Mouse (Mus musculus): ENCODE results near the gene Nr1h4. TPM values are rescaled to one million over a fixed set of nuclear protein-coding genes. Genes with fewer than 3 reads are reported as not detected.
"Not testable (repeated sequence)": the region's sequence is repeated elsewhere in the genome, so short reads cannot be mapped to it uniquely, and the experiment has no call there.

Nr1h4 gene
- polyA plus RNA-seq, 1 experiment from 2014 or later = 1.2 TPM

DNA sequence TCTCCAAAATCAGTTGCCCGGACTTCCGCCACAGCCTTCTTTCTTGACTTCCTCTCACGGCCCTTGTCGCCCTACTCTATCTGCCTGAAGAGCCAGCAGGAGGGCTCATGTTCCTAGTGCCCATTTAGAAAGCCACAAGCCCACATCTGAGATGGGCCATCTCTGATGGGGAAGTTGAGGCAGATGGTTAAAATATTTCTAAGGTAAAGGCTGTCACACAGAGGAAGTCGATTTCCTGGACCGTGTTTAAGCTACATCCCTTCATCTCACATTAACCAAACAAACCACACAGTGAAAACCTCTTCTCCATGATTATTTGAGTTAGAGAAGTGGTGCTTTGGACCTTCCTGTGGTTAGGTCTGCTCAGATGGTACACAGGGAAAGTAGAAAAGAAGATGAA is 28.7 kb upstream of the Nr1h4 start:
- Histone ChIP-seq H3K4me1 (ENCODE audit: control insufficient read depth in 2 of 2, insufficient read depth in 2 of 2, low read length in 2 of 2) (no peaks in the 10 kb centered on the region), H3K9ac (ENCODE audit: low read length) (no peak overlapping the region), H3K9me3 (ENCODE audit: control insufficient read depth, low read length) (no peaks in the 10 kb centered on the region), H3K36me3 (ENCODE audit: control insufficient read depth, insufficient read depth, low read length) (no peaks in the 10 kb centered on the region), H3K27ac (replicated peaks in 1 of 2; ENCODE audit: control insufficient read depth in 1 of 2, insufficient read depth in 1 of 2, low read depth in 2 of 2, low read length in 2 of 2) (no peak overlapping the region), H3K4me2 (ENCODE audit: low read length) (no peak overlapping the region), H3K27me3 (ENCODE audit: control insufficient read depth, insufficient read depth, low read length) (no peaks in the 10 kb centered on the region), H3K4me3 (ENCODE audit: control insufficient read depth in 1 of 2, insufficient read depth in 1 of 2, low read depth in 1 of 2, low read length in 2 of 2) (no peak overlapping the region)
- no peak for ATAC-seq (ENCODE audit: insufficient number of reproducible peaks, insufficient read depth, low FRiP score, low read depth)
- WGBS = 79% methylated on average over 6 of the region's 6 CpGs

DNA sequence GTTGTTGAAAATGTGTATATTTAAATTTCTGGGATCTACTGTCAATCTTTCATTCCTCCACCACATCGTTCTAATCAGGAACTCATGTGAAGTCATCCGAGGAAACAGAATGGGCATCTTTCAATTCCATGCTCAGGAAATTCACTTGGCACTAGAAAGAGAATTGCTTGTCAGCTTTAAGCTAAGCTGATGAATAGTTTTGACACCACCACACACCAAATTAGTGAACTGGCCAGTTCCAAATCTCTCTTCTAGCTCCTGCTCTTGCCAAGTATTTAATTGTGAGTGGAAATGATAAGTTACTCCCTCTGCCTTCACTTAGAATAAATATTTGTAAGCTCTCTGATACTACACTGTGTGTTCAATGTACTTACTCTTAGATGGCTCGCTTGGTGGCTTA is 26.0 kb upstream of the Nr1h4 start:
- Histone ChIP-seq H3K36me3 (ENCODE audit: control insufficient read depth, insufficient read depth, low read length) (no peaks in the 10 kb centered on the region), H3K4me1 (ENCODE audit: control insufficient read depth in 2 of 2, insufficient read depth in 2 of 2, low read length in 2 of 2) (no peaks in the 10 kb centered on the region), H3K9me3 (ENCODE audit: control insufficient read depth, low read length) (no peaks in the 10 kb centered on the region), H3K4me2 (ENCODE audit: low read length) (no peak overlapping the region), H3K27me3 (ENCODE audit: control insufficient read depth, insufficient read depth, low read length) (no peaks in the 10 kb centered on the region), H3K27ac (replicated peaks in 1 of 2; ENCODE audit: control insufficient read depth in 1 of 2, insufficient read depth in 1 of 2, low read depth in 2 of 2, low read length in 2 of 2) (no peak overlapping the region), H3K9ac (ENCODE audit: low read length) (no peak overlapping the region), H3K4me3 (ENCODE audit: control insufficient read depth in 1 of 2, insufficient read depth in 1 of 2, low read depth in 1 of 2, low read length in 2 of 2) (no peak overlapping the region)
- no peak for ATAC-seq (ENCODE audit: insufficient number of reproducible peaks, insufficient read depth, low FRiP score, low read depth)
- 64% methylated on average over 3 of the region's 3 CpGs for WGBS

DNA sequence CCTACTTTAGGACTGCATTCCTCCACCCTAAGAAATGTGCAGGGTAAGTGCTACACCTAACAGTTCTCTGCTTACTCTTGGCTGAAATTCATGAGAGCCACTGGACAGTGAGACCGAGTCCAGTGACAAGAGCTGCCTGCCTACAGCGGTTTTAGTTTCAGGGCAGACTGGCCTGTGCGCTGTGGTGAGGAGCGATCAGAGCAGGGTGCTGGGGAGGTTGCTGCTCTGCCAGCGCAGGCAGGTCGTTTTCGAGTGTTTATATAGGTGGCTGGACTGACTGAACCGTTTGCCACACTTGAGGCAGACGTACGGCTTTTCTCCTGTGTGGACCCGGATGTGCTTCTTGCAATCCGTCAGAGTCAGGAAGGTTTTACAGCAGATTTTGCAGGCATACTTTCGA is 21.5 kb upstream of the Nr1h4 start:
- ATAC-seq (ENCODE audit: insufficient number of reproducible peaks, insufficient read depth, low FRiP score, low read depth); H3K9ac ChIP-seq (ENCODE audit: low read length); H3K4me2 ChIP-seq (ENCODE audit: low read length); H3K9me3 ChIP-seq (ENCODE audit: control insufficient read depth, low read length); H3K36me3 ChIP-seq (ENCODE audit: control insufficient read depth, insufficient read depth, low read length); H3K27me3 ChIP-seq (ENCODE audit: control insufficient read depth, insufficient read depth, low read length); H3K4me1 ChIP-seq (ENCODE audit: control insufficient read depth in 2 of 2, insufficient read depth in 2 of 2, low read length in 2 of 2); H3K27ac ChIP-seq (replicated peaks in 1 of 2; ENCODE audit: control insufficient read depth in 1 of 2, insufficient read depth in 1 of 2, low read depth in 2 of 2, low read length in 2 of 2); H3K4me3 ChIP-seq (ENCODE audit: control insufficient read depth in 1 of 2, insufficient read depth in 1 of 2, low read depth in 1 of 2, low read length in 2 of 2): not testable (repeated sequence)
- 79% methylated on average over 12 of the region's 13 CpGs for WGBS

DNA sequence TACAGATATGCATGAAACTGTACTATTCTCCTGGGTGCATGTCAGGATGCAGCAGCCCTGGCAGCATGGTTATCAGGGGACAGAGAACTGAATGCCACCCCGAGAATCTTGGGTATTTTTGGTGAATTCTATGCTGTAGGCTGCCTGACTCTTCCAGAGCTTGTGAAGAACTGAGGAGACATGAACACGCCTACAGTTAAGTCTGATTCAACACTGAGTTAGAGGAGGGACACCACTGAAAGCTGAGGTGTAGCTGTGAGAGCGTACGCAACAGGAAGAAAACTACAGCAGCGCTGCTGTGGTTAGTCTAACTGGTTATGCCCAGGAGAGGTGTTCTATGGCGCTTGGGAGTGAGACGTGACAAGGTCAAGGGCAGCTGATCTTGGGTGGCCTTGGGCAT is 20.5 kb upstream of the Nr1h4 start:
- not testable (repeated sequence) for H3K4me3 ChIP-seq (ENCODE audit: control insufficient read depth in 1 of 2, insufficient read depth in 1 of 2, low read depth in 1 of 2, low read length in 2 of 2); H3K27me3 ChIP-seq (ENCODE audit: control insufficient read depth, insufficient read depth, low read length); H3K9me3 ChIP-seq (ENCODE audit: control insufficient read depth, low read length); H3K4me1 ChIP-seq (ENCODE audit: control insufficient read depth in 2 of 2, insufficient read depth in 2 of 2, low read length in 2 of 2); ATAC-seq (ENCODE audit: insufficient number of reproducible peaks, insufficient read depth, low FRiP score, low read depth); H3K36me3 ChIP-seq (ENCODE audit: control insufficient read depth, insufficient read depth, low read length); H3K4me2 ChIP-seq (ENCODE audit: low read length); H3K27ac ChIP-seq (replicated peaks in 1 of 2; ENCODE audit: control insufficient read depth in 1 of 2, insufficient read depth in 1 of 2, low read depth in 2 of 2, low read length in 2 of 2); H3K9ac ChIP-seq (ENCODE audit: low read length)
- 84% methylated on average over 7 of the region's 7 CpGs for WGBS

DNA sequence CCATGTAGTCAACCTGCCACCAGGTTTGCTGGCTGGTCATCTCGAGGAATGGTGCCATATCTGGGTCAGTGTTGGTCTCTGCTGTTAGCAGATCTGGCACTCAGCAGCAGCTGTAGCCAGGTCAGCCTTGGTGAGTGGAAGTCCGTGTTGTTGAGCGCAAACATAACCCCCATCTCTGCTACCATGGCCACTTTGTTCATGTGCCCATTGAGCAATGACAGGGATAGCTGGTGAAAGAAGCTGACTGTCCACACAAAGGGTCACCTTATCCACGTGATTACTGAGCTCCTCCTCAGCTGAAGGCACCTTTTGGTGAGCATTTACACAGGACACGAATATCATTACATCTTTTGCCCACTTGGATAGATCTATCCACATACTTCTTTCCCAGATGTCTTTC is 19.6 kb upstream of the Nr1h4 start:
- Histone ChIP-seq H3K9ac (ENCODE audit: low read length) (no peak overlapping the region), H3K27me3 (ENCODE audit: control insufficient read depth, insufficient read depth, low read length) (no peaks in the 10 kb centered on the region), H3K27ac (replicated peaks in 1 of 2; ENCODE audit: control insufficient read depth in 1 of 2, insufficient read depth in 1 of 2, low read depth in 2 of 2, low read length in 2 of 2) (no peak overlapping the region), H3K4me2 (ENCODE audit: low read length) (no peak overlapping the region), H3K9me3 (ENCODE audit: control insufficient read depth, low read length) (no peaks in the 10 kb centered on the region), H3K4me1 (ENCODE audit: control insufficient read depth in 2 of 2, insufficient read depth in 2 of 2, low read length in 2 of 2) (no peaks in the 10 kb centered on the region), H3K36me3 (ENCODE audit: control insufficient read depth, insufficient read depth, low read length) (no peaks in the 10 kb centered on the region), H3K4me3 (ENCODE audit: control insufficient read depth in 1 of 2, insufficient read depth in 1 of 2, low read depth in 1 of 2, low read length in 2 of 2) (no peak overlapping the region)
- 77% methylated on average over 5 of the region's 5 CpGs for WGBS
- no peak for ATAC-seq (ENCODE audit: insufficient number of reproducible peaks, insufficient read depth, low FRiP score, low read depth)

DNA sequence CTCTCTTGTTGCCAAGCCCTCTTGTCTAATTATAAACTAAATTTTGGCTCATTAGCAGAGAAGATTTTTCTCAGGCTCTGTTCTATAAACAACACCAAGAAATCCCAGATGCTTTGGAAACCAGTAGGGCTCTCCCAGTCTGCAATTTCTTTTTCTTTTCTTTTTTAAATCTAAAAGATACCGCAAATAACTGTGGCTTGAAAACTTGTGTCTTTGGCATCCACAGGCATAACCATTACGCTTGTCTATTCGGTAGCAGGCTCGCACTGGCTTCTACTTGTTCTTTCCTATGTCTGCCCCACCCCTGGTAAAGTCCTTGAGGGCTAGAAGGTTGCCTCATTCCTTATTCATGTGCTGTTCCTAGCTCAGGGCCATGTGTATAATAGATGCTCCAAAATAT is 18.3 kb upstream of the Nr1h4 start:
- H3K4me1 ChIP-seq (ENCODE audit: control insufficient read depth in 2 of 2, insufficient read depth in 2 of 2, low read length in 2 of 2) = peaks cover 0 to 1% of the 10 kb centered on the region in 2 experiments; a peak in 1 of 4 replicates
- no peak overlapping the region for H3K4me3 ChIP-seq (ENCODE audit: control insufficient read depth in 1 of 2, insufficient read depth in 1 of 2, low read depth in 1 of 2, low read length in 2 of 2)
- no peak for ATAC-seq (ENCODE audit: insufficient number of reproducible peaks, insufficient read depth, low FRiP score, low read depth)
- no peak overlapping the region for H3K9ac ChIP-seq (ENCODE audit: low read length)
- 91% methylated on average over 4 of the region's 4 CpGs for WGBS
- H3K9me3 ChIP-seq (ENCODE audit: control insufficient read depth, low read length) = no peaks in the 10 kb centered on the region
- H3K27ac ChIP-seq (replicated peaks in 1 of 2; ENCODE audit: control insufficient read depth in 1 of 2, insufficient read depth in 1 of 2, low read depth in 2 of 2, low read length in 2 of 2) = no peak overlapping the region
- no peaks in the 10 kb centered on the region for H3K27me3 ChIP-seq (ENCODE audit: control insufficient read depth, insufficient read depth, low read length)
- no peaks in the 10 kb centered on the region for H3K36me3 ChIP-seq (ENCODE audit: control insufficient read depth, insufficient read depth, low read length)
- no peak overlapping the region for H3K4me2 ChIP-seq (ENCODE audit: low read length)

DNA sequence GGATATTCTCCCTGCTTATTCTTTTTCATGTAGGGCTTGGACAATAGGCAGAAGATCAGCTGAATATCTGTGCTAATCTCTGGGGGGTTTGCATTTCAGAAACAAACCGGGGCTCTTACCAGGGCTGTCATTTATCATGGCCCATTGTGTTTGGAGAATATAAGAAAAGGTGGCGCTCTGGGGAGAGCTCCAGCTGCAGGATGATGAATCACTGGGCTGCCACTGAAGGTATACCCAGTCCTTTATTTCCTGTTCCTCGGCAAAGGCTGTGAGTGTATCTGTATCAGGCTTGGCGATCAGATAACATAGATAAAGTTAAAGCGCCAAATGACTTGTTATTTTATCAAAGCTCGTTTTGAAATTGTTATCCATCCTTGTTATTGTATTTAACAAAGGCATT is 14.6 kb upstream of the Nr1h4 start:
- no peak overlapping the region for H3K4me2 ChIP-seq (ENCODE audit: low read length)
- no peak overlapping the region for H3K9ac ChIP-seq (ENCODE audit: low read length)
- no peak for ATAC-seq (ENCODE audit: insufficient number of reproducible peaks, insufficient read depth, low FRiP score, low read depth)
- H3K36me3 ChIP-seq (ENCODE audit: control insufficient read depth, insufficient read depth, low read length) = no peaks in the 10 kb centered on the region
- H3K4me3 ChIP-seq (ENCODE audit: control insufficient read depth in 1 of 2, insufficient read depth in 1 of 2, low read depth in 1 of 2, low read length in 2 of 2) = no peak overlapping the region
- H3K9me3 ChIP-seq (ENCODE audit: control insufficient read depth, low read length) = no peaks in the 10 kb centered on the region
- no peak overlapping the region for H3K27ac ChIP-seq (replicated peaks in 1 of 2; ENCODE audit: control insufficient read depth in 1 of 2, insufficient read depth in 1 of 2, low read depth in 2 of 2, low read length in 2 of 2)
- 41% methylated on average over 6 of the region's 6 CpGs for WGBS
- no peaks in the 10 kb centered on the region for H3K27me3 ChIP-seq (ENCODE audit: control insufficient read depth, insufficient read depth, low read length)
- peaks cover 3 to 7% of the 10 kb centered on the region in 2 experiments; a peak in 2 of 4 replicates for H3K4me1 ChIP-seq (ENCODE audit: control insufficient read depth in 2 of 2, insufficient read depth in 2 of 2, low read length in 2 of 2)

DNA sequence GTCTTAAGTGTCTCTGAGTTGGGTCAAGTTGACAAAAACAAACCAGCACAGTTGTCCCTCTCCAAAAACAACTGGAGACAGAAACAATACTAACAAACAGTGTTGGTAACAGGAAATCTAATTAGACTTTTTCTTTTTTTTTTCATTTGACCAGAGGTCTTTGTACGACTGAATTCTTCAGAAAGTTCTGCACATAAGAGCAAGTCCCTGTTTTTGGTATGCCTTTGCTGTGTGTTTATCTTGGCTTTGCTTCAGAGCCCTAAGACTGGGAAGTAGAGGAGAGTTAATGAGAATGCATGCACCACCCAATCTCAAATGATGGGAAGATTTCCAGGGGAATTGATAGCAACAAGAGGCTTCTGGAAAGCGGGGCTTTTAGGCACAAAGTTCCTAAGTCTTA is 13.6 kb upstream of the Nr1h4 start:
- Histone ChIP-seq H3K4me3 (ENCODE audit: control insufficient read depth in 1 of 2, insufficient read depth in 1 of 2, low read depth in 1 of 2, low read length in 2 of 2) (no peak overlapping the region), H3K27ac (replicated peaks in 1 of 2; ENCODE audit: control insufficient read depth in 1 of 2, insufficient read depth in 1 of 2, low read depth in 2 of 2, low read length in 2 of 2) (no peak overlapping the region), H3K4me2 (ENCODE audit: low read length) (no peak overlapping the region), H3K9me3 (ENCODE audit: control insufficient read depth, low read length) (no peaks in the 10 kb centered on the region), H3K9ac (ENCODE audit: low read length) (no peak overlapping the region), H3K36me3 (ENCODE audit: control insufficient read depth, insufficient read depth, low read length) (no peaks in the 10 kb centered on the region), H3K4me1 (ENCODE audit: control insufficient read depth in 2 of 2, insufficient read depth in 2 of 2, low read length in 2 of 2) (peaks cover 3 to 8% of the 10 kb centered on the region in 2 experiments; a peak in 2 of 4 replicates), H3K27me3 (ENCODE audit: control insufficient read depth, insufficient read depth, low read length) (no peaks in the 10 kb centered on the region)
- no peak for ATAC-seq (ENCODE audit: insufficient number of reproducible peaks, insufficient read depth, low FRiP score, low read depth)
- WGBS = 54% methylated on average over 2 of the region's 2 CpGs

All from heart, embryonic 14.5 days (tissue).